Mouse (Mus musculus) layer of hippocampus, postnatal 25 days (tissue): ENCODE results near the gene Kdm6b. TPM values are rescaled to one million over a fixed set of nuclear protein-coding genes. Genes with fewer than 3 reads are reported as not detected.
A peak's percentile ranks its signal among the peaks of the same experiment; 100 is the strongest.

Source experiments
- DNase-seq, 2 experiments: peaks; one replicate each; pipeline ENCODE4 v3.0.0; 2022; ENCODE audit warnings: mixed read lengths in 2 of 2, low spot score in 1 of 2; ENCODE audit errors: extremely low spot score in 1 of 2
- total RNA-seq, 2 experiments: library from RNA; stranded (reverse); gene quantifications; 2 replicates each; pipeline ENCODE4 v1.2.3; 2021

The Kdm6b gene
- total RNA-seq, 2 experiments from 2014 or later: 28.5 to 41.2 TPM

DNA sequence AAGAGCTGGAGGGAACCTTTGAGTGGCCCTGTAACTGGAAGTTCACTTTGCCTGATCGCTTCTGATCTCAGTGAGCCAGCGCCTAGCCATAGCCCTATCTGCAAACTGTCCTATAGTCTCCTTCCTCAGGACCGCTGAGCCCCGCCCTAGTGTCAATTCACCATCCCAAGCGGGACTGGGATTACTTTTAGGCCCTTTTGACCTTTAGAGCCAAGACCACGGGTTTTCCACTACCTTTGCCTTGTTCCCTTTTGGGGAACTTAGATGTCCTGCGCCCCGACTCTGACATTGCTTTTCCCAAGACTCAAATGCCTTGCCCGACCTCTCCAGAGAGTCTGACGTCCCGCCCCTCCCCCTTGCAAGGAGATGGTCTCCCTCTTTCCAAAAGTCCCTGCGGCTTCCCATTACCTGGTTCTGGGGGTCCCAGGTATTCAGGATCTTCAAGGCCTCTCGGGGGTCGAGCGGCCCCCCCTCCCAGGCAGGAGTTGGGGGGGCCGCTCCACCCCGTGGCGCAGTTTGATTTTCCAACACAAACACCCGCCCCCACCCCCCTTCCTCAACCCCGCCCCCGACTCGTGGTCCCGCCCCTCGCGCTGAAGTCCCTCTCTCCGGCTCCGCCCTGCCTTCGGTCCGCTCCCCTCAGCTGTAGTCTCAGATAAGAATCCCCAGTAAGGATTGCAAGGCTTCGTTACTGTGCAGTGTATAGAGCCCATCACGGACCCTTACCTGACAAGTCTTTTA, 6.5 kb upstream of the Kdm6b start:
- no peak for DNase-seq

DNA sequence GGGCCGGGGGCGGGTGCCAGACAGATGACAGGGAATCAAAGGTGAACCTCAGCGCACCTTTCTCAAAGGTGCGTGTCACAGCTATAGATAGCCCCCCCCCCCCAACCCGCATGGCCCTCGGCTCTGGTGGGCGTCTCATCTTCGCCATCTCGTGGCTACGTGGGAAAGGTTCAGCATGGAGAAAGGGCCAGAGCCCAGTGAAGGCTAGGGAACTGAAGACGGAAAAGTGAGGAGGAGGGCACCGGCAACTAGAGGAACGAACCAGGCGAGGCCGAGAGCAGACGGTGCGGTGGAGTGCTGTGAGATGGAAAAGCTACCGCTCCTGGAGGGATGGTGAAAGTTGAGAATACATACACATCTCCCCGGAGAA, 6.0 kb upstream of the Kdm6b start:
- no peak for DNase-seq

DNA sequence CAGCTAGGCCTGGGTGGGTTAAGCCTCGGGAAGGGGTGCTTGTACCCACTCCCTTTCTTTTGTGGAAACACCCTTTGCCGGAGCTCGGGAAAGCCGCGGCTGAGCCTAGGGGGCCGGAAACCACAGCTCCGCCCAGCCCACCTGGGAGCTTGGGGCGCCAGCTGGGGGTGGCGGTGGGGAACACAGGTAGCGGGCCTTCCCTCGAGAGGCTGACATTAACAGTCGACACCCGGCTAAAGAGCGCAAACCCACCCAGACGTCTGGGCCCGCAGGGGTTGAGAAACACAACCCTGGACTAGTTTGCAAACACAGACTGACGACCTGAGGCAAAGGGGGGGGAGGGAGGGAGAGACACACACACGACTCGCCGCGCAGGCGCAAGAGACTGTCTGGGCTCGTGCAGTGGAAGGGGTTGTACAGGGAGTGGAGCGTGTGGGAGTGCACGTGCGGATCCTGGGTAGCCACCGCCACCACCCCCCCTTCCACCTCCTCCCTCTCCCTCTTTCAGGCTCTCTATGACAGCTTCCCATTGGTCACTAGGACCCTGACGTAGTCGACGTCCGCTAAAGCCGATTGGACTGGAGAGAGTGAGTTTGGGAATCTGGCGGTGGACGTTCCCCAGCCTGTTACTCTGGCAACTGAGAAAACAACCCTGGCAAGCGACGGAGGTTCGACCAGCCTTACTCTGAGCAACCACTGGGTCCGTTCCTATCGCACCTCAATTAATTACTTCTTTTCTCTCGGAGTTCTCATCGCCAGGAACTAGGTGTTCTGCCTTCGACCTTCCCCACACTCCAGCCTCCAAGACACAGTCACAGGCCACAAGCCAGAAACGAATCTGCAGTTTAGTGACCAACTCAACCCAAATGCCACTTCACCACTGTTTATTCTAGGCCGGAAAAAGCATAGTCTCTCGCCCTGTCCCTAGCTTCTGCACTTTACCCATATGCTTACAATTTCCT, 5.3 kb upstream of the Kdm6b start:
- DNase-seq: peak; percentile 65 to 72

DNA sequence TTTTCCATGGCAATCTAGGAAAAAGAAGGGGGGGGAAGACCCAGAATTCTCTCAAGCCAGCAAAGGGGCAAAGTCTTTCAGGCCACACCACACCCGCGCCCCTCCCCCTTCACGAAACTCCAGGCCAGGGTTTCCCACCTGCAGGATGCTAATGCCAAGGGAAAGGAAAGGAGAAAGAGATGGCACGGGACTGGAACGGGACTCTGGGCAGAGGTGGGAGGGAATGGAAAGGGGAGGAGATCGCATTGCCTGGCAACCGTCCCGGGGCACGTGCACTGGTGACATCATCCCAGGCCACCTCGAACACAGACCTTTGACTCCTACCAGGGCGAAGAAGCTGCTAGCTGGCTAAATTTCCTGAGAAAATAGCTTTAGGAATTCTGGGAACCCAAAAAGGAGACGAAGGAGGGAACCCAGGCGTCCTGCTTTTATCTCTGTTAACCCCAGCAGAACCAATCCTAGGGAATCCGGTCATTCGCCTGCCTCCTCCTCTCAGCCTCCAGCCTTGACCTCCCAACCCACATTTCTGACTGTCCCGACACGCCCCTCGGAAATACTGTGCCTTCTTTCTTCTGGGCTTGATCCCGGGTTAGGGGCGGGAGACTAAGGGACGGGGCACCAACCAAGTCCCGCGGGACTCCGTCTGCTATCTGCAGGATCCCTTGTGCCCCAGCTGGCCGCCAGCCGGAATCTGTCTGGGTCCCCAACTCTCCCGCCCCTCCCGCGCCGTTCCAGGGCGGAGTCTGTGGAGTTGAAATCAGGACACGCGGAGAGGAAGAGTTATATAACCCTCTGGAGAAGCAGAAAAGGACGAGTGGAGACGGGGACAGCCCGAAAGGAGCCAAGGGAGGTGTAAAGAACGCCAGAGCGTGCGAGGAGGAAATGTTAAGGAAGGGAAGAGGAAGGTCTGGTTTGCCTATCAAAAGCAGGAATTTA, 4.2 kb upstream of the Kdm6b start:
- peak; percentile 80 to 85 for DNase-seq

DNA sequence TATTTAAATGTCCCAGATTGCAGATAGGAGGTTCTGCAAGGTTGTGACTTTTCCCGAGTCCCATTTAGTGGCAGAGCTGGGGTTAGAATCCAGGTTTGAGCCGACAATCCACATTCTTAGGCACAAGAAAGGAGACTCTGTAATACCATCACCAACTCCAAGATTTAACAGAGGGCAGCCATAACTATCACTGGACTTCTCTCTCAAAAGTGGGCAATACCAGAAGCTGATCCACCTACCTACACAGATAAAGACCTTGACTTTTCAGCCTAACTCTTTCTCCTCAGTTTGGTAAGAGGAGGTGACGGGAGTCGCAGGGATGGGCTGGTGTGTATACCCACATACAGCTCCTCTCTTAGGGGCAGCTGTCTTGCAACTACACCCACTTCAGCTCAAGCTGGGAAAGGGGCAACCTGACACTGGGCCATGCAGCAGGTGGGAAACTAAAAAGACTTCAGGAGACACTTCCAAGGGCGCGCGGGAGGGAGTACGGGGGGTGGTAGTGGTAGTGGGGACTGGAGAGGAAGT, 3.5 kb upstream of the Kdm6b start:
- DNase-seq: no peak

DNA sequence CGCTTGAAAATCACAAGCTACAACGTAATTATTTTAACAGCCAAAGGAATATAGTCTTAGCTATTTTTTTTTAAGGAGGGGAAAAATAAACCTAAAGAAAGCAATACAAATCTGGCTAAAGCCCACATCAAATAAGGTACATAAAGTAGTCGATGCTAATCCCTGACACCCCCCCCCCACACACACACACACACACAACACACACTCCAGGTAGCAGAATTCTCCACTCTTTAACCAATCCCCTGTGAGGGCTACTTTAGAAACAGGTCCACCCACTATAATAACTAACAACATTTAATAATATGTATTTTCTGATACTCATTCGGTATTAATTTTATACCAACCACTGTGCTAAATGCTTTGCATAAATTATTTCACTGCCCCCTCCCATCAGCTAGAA, 3.0 kb upstream of the Kdm6b start:
- DNase-seq: no peak

DNA sequence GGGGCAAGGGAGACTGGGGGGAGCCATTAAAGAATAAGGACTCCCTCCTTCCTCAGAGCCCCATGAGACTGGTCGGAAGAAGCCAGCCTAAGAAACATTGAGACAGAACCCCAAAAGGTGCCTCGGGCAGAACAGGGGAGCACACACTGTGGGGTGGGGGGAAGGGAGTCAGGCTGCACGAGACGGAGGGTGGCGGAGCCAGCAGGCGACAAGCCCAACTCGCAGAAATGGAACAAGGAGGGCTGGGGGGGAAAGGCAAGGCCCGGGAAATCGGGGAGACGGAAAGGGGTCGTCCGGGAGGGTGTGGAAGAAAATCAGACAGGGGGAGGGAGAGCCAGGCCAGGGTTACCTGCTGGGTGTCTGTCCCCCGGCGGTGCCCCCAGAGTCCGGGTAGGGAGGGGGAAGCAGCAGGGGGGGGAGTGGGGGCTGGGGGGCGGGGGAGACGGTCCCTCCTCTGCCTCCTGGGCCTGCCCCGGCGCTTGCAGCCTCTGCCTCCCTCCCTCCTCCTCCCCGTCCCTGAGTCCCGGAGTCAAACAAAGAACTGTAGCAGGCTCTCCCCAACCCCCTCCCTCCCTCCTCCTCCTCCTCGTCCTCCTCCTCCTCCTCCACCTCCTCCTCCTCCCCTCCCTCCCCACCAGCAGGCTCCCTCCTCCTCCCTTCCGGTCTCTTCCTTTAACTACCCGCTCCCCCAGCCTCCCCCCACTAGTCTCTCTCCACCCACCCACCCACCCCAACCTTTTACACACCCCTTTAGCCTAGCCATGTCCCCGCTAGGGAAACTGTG, 2.4 kb upstream of the Kdm6b start:
- peak; percentile 40 to 45 for DNase-seq

DNA sequence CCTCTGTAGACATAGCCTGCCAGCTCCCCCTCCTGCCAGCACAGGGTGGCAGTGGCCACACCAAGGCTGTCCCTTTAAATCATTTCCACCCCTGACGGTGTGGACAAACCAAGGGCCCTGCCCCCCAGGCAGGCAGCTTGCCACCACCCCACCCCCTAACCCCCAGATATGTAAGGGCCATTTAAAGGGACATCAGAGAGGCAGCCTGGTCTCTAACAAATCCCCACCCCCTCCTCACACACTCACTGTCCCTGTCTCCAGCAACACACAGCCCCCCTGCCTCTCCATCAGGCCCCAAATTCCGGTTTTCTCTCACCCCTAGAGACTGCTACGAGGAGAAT, 1.8 kb upstream of the Kdm6b start:
- peak in 1 of 2 experiments; percentile 45 for DNase-seq

DNA sequence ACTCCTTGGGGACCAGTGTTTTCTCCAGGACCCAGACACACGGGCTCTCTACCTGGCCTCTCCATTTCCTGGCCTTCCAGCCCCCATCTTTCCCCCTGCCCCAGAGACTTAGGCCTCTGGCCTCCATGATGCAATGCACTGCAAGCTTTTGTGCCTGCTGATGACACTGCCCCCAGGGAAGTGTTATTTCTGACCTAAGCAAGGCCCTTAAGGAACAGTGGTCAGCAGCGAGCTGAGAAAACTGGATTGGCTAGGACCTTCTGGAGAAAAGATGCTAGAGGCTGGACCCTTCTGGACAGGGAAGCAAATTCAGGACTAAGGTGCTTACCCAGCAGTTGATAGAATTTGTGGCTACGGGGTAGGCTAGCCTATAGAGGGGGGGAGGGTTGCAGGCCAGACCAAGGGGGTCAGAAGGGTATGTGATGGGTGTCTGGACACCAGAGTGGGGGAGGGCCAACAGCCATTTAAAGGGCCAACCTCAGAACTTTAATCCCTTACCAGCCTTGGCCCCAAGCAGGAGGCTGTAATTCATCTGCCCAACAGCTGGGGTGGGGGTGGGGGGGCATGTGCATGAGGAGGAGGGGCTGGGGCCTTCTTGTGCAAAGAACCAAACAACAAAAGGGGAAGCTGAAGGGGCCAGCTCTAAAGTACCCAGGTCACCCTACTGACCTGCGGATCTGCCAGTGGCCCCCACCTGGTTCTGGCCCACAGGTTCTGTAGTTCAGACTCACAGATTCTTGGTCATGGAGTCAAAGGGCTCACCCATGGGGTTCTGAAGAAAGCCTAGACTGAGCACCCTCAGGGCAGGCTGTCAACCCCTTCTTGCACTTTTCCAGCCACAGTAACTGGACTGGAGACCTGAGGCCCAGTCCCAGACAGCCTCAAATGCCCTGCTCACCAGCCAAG, 1.2 kb upstream of the Kdm6b start:
- peak in 1 of 2 experiments; percentile 47 for DNase-seq

DNA sequence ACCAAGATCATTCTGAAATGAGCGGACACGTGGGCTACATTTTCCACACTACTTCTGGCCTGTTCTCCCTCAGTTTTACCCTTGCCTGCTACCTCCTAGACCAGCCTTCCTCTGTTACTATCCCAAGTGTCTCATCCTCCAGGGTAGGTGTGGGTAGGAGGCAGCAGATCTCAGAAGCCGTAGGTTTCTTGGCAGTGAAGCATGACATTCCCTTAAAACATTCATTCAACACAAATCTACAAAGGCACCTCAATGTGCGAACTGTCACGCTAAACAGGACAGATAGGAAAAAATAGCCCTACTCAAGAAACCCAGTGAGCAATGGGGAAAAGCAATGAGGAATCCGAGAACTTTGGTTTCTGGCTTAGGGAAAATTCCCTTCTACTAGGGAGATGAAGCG, 927 bp downstream of the Kdm6b start:
- DNase-seq: no peak

DNA sequence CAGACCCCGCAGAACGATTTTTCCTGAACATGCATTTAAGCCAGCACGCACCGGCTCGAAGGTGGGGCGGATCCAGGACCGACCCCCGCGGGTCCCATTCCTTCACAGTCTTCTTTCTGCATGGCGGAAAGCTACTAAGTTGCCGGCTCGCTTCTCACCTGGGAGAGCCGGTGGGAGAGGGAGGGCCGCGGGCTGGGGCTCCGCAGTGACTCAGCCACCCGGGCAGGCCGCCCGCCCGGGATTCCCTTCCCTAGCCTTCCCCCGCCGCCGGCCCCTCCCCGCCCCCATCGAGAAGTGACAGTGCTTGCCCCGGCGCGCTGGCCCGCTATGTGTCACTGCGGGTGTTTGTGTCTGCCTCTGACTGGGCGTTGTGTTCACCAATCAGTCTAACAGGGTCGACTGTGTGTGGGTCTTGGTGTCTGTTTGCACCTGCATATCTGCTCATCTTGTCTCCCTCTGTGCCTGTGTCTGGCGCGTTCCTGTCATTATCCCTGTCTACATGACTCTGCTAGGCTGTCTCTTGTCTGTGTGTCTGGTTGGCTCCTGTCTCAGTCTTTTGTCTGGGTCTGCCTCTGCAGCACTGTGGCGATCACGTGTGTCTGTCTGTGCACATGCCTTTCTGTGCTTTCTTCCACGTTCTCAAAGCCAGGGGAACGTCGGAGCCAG, 1.8 kb downstream of the Kdm6b start:
- peak; percentile 36 to 39 for DNase-seq

DNA sequence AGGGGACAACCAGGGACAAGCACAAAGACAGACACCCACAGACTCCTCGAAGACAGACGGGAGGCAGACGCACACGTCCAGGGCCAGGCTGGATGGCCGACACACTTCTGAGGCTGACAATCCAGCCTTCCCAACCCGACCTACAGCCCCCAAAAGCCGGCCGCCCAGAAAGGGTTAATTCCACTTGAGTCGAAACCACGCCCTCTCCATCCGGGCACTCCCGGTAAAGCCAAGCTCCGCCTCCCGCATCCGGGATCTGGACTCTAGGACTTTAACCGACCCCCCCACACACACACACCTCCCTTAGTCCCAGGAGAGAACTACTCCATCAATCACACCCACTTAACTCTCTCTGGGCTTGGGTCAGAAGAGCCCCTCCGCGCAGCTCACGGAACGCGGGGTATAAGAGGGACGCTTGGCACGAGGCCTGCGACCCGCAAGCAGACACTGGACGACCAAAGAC, 2.4 kb downstream of the Kdm6b start:
- DNase-seq: peak; percentile 88 to 92

DNA sequence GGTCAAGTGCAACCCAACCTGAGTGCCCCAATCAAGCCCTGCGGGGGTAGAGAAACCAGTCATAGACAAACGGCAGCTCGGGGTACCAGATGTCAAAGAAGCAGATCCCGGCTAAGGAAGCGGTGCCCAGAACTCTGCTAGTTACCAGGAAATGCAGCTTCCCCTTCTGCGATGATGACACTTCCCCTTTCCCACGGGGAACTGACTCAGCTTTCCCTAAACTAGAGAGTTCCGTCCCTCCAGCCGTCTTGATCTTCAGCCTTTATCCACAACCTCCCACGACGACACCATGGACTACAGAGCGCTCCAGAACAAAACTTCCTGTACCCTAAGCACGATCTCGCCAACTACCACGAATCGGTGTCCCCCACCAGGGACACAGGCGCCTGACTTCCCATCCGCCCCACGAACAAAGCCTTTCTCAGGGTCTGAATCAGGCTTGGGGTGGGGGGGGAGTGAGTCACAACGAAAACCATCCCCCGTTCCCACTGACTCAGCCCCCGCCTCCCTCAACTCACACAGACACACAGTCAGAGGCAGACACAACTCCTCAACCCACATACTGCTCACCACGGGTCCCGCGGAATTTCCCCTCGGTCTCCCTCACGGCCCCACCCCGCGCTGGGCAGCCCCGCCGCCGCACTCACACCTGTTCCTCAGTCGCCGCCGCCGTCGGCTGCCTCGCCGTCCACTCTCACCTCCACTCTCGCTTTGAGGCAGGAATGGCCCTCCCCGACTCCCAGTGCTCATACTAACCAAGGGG, 3.0 kb downstream of the Kdm6b start:
- peak; percentile 38 to 47 for DNase-seq

DNA sequence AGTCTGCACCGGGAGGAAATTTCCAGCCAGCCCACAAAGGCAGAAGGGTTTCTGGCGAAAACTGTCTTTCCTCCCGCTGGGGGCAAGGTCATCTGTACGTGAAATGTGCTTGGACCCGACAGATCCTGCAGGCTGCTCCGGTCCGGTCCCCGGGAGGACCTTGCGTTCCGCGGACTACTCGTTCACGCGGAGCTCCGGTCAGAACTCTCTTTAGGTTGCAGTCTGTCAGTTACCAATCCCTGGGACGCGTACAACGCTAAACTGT, 3.5 kb downstream of the Kdm6b start:
- no peak for DNase-seq

DNA sequence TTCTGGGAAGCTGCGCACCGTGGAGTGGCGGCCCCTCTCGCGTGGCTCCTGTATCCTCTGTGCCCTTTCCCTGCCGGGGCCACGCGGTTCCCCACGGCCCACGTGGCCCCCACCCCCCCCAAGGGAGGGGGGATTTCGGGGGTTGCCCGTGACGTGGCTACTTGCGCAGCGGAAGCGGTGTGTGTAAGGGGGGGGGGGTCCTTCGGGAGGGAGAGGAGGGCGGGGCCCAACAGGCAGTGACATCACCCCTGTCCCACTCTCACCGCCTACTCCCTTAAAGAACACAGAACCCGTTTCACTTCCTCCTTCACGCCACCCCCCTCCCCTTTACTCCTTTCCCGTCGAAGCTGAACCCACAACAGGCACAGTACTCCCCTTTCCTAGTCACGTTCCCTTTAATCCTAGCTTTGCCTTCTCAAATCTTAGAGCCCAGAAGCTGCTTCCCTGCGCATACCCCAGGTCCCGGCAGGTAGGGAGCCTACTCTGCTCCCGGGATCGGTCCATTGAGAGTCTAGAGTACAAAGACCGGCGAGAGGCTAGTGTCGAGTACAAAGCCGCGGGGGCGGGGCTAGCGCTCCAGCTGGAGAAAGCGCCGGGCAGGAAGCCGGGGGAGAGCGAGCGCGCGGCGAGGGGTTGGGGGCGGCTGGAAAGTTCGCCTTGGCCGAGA, 4.0 kb downstream of the Kdm6b start:
- peak; percentile 67 to 69 for DNase-seq

DNA sequence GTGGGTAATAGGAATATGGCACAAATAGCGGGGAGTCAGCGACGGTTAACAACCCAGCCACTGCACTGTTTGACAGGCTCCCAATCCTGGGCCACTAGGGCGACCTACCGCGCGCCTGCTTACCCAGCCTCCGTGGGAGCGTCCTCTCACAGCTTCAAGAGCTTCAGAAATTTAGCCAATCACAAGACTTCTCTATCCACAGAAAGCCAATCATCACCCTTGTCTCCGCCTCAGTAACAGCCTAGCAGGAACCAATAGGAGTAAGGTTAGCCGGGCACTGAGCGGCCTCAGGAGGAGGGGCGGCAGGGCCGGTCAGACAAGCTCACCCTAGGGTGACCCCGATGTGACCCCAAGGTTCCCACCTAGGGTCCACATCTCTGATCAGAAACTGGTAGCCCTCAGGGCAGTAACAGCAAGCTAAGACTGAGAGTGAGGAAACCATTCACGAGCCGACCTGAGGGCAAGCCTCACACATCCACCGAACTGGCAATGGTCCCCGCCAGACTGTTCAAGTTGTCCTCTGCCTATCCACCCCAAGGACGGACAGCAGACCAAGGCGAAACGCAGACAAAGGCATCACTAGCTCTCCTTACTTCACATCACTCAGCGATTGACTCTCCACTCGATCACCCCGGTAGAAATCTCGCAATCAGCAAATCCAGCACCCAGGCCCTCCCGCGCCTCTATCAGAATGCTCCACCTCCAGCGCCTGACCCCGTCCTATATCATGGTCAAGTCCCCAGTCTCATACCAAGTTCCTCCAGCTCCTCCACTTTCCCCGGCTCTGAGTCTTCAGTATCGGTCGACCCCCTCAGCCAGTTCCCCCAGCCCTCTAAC, 4.7 kb downstream of the Kdm6b start:
- DNase-seq: peak; percentile 58 to 61
